Mouse (Mus musculus): ENCODE measurements around the gene Itln1. TPM values are rescaled to one million over a fixed set of nuclear protein-coding genes. Genes with fewer than 3 reads are reported as not detected.
"Not testable (repeated sequence)": the region's sequence is repeated elsewhere in the genome, so short reads cannot be mapped to it uniquely, and the experiment has no call there.

The Itln1 gene
- total RNA-seq, 2 experiments from 2014 or later = not detected

GRCm38 (mm10) chr1:171473920-171474640 lies 61.0 kb downstream of the Itln1 start:
- intact Hi-C loops (cut with DNase I) = no loop called here
- DNase-seq (ENCODE audit: low spot score in 2 of 2) = no peak

- no peak for DNase-seq (ENCODE audit: low spot score in 2 of 2)
- intact Hi-C loops (cut with DNase I) = no loop called here
Observed at GRCm38 (mm10) chr1:171473506-171473905, 61.6 kb downstream of the Itln1 start.

- intact Hi-C loops (cut with DNase I); DNase-seq (ENCODE audit: low spot score in 2 of 2): not testable (repeated sequence)
Observed at GRCm38 (mm10) chr1:171471941-171472340, 63.2 kb downstream of the Itln1 start.

GRCm38 (mm10) chr1:171471452-171471851 lies 63.6 kb downstream of the Itln1 start:
- intact Hi-C loops (cut with DNase I) = no loop called here
- no peak for DNase-seq (ENCODE audit: low spot score in 2 of 2)

- intact Hi-C loops (cut with DNase I) = no loop called here
Observed at GRCm38 (mm10) chr1:171470896-171471295, 64.2 kb downstream of the Itln1 start.

GRCm38 (mm10) chr1:171470371-171470871 lies 64.7 kb downstream of the Itln1 start:
- intact Hi-C loops (cut with DNase I) = no loop called here
- DNase-seq (ENCODE audit: low spot score in 2 of 2) = peak; percentile 40 to 74

More at GRCm38 (mm10) chr1:171470896-171471295, 64.2 kb downstream of the Itln1 start:
- no peak for DNase-seq (ENCODE audit: low spot score in 2 of 2)

GRCm38 (mm10) chr1:171469678-171470077 lies 65.4 kb downstream of the Itln1 start:
- DNase-seq (ENCODE audit: low spot score in 2 of 2) = no peak
- intact Hi-C loops (cut with DNase I) = no loop called here

Other genes starting within 250 kb of the Itln1 start
- gene Usp21, start 247.3 kb downstream of the Itln1 start, total RNA-seq (2021) = 10 to 100 TPM; 54.1 to 58.0 TPM
- gene Ufc1, start 240.3 kb downstream of the Itln1 start, total RNA-seq (2021) = 100 to 1,000 TPM; 106 to 113 TPM
- 10 to 100 TPM; 35.9 to 38.1 TPM for gene Dedd, start 206.1 kb downstream of the Itln1 start, total RNA-seq (2021)
- gene Nit1, start 189.6 kb downstream of the Itln1 start, total RNA-seq (2021) = 10 to 100 TPM; 41.0 to 44.4 TPM
- 100 to 1,000 TPM in 1 of 2 experiments, 10 to 100 TPM in 1; 99.0 to 109 TPM for gene Pfdn2, start 189.6 kb downstream of the Itln1 start, total RNA-seq (2021)
- gene Klhdc9, start 174.5 kb downstream of the Itln1 start, total RNA-seq (2021) = 1 to 10 TPM; 4.7 to 7.2 TPM
- 1 to 10 TPM; 1.0 to 1.4 TPM for gene Nectin4, start 165.2 kb downstream of the Itln1 start, total RNA-seq (2021)
- 1 to 10 TPM; 1.8 to 1.9 TPM for gene Arhgap30, start 146.3 kb downstream of the Itln1 start, total RNA-seq (2021)
- gene Usf1, start 124.0 kb downstream of the Itln1 start, total RNA-seq (2021) = 100 to 1,000 TPM; 105 to 107 TPM
- 1 to 10 TPM; 1.7 to 3.2 TPM for gene Tstd1, start 116.4 kb downstream of the Itln1 start, total RNA-seq (2021)
- 1 to 10 TPM; 7.4 to 8.3 TPM for gene F11r, start 97.8 kb downstream of the Itln1 start, total RNA-seq (2021)
- 1 to 10 TPM; 4.8 to 5.3 TPM for gene Alyref2, start 31.8 kb downstream of the Itln1 start, total RNA-seq (2021)
- not detected for gene Cd244a, start 23.9 kb upstream of the Itln1 start, total RNA-seq (2021)
- gene Ly9, start 72.1 kb upstream of the Itln1 start, total RNA-seq (2021) = not detected
- under 1 TPM in 1 of 2 experiments, not detected in 1; 0.11 TPM for gene Slamf7, start 117.7 kb upstream of the Itln1 start, total RNA-seq (2021)
- gene Cd48, start 146.7 kb upstream of the Itln1 start, total RNA-seq (2021) = under 1 TPM; 0.38 to 0.40 TPM
- gene Slamf1, start 231.8 kb upstream of the Itln1 start, total RNA-seq (2021) = under 1 TPM; 0.63 to 0.68 TPM